Mouse (Mus musculus): Measurements from ENCODE around the gene Cnot1.

The Cnot1 gene

GRCm38 (mm10) chr8:95727625-95728024 is 79.6 kb downstream of the Cnot1 start:
- no peak for DNase-seq

- DNase-seq: no peak
These were observed 90.5 kb downstream of the Cnot1 start for GRCm38 (mm10) chr8:95716546-95717335.

- DNase-seq: peak; percentile 92 to 94
These were observed 91.4 kb downstream of the Cnot1 start, which contains the start of gene Setd6 for GRCm38 (mm10) chr8:95715676-95716531. Gene Setd6, plus strand, starts transcription at chr8:95715881.

DNA sequence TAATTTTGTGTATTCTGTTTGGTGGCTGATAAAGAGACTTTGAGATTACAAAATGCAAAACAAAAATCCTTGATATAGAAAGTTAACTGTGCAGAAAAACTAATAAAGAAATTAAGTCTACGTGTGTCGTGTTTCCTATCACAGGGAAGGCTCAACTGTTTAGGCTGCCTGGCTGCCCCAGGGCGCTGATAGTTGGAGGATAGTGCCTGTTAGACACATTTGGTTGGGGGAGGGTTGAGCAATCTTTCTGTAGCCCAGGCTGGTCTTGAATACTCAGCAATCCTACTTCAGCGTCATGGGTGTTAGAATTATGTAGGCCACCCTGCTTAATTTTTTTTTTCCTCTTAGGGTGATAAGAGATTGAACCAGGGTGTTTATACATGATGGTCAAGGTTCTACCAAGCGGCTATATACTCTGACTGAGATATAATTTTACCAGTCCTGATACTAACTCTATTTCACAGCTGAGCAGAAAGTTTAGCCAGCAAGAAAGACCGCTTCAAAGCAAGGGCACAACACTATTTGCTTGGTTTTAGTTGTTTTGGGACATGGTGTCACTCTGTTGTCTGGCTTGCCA is 92.3 kb downstream of the Cnot1 start:
- DNase-seq: no peak

- no peak for DNase-seq
These were observed 92.9 kb downstream of the Cnot1 start for GRCm38 (mm10) chr8:95714367-95714766.

- DNase-seq: peak; percentile 75 to 85
These were observed 93.9 kb downstream of the Cnot1 start for GRCm38 (mm10) chr8:95713100-95714010.

GRCm38 (mm10) chr8:95712395-95712794 is 94.9 kb downstream of the Cnot1 start:
- no peak for DNase-seq

DNA sequence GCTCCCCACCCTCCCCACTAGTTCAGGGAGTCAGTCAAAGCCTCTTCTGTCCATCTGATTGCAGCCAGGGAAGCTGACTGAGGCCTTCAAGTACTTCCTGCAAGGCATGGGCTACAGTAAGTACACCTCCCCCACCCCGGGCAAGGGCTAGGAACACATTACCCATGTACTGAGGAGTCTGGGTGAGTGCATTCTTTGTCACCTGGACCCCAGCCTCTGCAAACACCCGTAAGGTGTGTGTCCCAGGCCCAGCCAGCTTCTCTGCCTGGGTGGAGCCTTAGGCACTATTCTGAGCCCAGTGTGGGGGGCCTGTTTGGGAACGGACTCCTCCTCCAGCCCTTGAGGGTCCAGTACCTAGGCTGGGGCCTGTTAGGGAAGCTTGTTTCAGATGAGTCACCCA is 96.2 kb downstream of the Cnot1 start:
- no peak for DNase-seq

- peak; percentile 69 to 78 for DNase-seq
These were observed 97.7 kb downstream of the Cnot1 start for GRCm38 (mm10) chr8:95709579-95709978.

DNA sequence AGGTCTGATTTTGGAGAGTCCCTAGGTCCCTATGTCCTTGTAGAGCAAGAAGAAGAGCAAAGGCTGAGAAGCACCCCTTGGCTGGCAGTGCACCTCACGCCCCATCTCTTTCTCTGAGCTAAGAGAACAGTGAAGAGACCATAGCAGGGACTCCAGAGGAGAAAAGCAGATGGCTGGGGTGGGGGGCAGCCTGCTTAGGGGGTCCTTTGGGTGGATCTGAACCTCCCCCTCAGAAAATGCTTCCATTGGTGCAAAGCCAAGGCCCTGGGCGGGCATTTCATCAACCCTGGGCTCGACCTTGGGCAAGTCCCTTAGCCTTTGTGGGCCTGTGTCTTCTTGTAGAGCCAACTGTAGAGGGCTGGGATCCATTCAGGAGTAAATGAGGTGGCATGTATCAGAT is 102.7 kb downstream of the Cnot1 start:
- no peak for DNase-seq

DNA sequence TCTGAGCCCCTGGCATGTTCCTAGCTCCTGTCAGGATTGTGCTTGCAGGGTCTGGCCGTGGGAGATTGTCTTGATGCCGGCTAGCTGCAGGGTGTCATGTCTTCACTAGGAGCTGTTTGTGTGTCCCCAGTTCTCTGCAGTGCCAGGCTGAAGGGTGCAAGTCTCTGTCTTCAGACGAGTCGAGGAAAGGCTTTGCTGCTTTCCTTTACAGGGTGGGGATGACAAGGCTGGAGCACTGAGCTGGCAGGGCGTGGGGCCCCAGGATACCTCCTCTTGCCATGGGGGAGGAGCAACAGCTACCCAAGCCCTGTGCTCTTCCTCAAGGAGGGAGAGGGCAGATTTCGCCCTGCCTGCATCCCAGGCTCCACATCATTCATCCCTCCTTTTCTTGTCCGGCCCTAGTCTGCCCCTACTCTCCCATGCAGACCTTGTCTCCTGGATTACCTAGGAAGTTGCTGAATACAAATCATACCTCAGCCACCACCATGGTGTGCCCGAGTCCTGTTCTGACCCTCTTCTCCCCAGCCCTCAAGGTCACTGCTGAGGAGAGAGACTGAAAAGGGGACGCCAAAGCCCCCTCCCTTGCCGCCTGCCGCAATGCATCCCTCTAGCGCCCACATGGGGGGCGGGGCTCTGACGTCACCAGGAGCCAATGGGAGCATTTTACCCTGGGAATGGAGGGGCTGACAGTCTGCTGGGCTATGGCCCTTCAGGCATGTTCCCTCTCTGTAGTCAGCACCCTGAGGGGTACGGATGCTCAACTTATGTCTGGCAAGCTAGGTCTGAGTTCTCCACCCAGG is 103.6 kb downstream of the Cnot1 start:
- no peak for DNase-seq

GRCm38 (mm10) chr8:95702480-95703446 is 104.5 kb downstream of the Cnot1 start:
- DNase-seq: peak; percentile 72 to 91

DNA sequence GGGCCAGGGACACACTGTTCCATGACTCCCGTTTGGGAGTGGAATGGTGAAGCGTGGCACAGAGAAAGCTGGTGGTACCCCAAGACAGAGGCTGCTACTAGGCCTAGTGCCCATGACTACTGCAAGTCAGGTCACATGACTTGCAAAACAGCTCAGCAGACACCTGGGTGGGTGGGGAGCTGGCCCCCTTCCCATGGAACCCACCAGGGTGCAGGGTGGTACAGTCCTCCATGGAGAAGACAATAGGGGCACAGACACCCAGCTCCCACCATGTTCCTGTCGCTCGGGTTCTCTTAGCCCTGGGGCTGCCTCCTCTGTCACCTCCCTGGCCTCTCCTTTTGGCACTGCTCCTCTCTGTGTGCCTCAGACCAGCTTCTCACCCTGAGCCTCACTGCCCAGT is 105.5 kb downstream of the Cnot1 start:
- DNase-seq: no peak

GRCm38 (mm10) chr8:95700282-95700681 is 107.0 kb downstream of the Cnot1 start:
- DNase-seq: no peak

DNA sequence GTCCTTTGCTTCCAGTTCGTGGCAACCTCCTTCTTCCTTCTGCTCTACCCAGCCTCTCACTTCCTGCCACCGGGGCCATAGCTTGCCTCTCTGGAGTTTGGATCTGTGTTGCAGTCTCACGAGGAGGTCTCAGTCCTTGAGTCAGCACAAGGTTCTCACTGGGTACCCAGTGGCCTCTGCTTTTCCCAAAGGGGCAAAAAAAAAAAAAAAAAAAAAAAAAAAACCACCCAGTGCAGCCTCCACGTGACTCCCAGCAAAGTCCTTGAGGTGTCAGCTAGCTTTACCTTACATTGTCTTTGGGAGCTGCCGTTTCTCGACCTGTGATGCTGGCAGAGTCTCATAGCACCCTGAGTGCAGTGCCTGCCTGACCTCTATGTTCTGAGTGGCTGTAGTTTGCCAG is 109.1 kb downstream of the Cnot1 start:
- DNase-seq: no peak

DNA sequence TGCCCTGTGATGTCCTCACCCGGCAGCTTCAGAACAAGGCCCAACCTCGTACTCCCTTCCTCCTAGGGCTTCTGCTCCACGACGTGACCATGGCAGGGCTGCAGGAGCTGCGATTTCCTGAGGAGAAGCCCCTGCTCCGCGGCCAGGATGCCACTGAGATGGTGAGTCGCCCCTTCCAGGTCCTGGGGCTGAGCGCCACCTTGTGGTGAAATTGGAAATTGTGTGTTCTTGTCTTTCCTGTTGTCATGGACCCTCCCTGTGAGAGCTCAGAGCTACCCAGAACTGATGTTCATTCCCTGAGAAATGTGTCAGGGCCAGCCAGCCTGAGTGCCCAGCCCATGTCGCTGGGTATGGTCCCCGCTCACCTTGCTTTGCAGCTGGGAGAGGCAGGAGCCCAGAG is 110.1 kb downstream of the Cnot1 start:
- peak; percentile 62 to 87 for DNase-seq

- DNase-seq: no peak
These were observed 110.6 kb downstream of the Cnot1 start for GRCm38 (mm10) chr8:95696661-95697060.

DNA sequence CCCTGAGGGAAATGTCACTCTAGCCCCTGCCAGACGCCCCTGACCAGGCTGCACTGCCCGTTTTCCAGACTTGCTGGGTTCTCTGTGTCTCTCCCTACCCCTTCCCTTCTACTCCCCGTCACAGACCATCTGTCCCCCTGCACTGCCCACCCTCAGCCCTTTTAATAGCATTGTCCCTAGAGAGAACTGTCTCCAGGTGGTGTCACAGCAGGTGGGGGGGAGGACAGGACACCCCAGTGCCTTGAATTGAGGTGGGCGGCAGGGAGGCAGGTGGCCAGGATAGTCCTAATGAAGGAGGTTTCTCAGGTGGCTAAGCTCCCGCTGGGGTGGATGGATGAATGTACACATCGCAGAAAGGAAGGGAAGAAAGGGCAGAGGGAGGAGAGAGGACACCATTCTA is 112.6 kb downstream of the Cnot1 start:
- no peak for DNase-seq

GRCm38 (mm10) chr8:95690929-95691541 is 116.2 kb downstream of the Cnot1 start:
- DNase-seq: no peak

All from kidney, postnatal 25 days (tissue).